Mouse (Mus musculus) layer of hippocampus, postnatal 36 days (tissue): ENCODE data around the gene Asgr1. TPM values are rescaled to one million over a fixed set of nuclear protein-coding genes. Genes with fewer than 3 reads are reported as not detected.
A peak's percentile ranks its signal among the peaks of the same experiment; 100 is the strongest.

Source experiments
- DNase-seq, 2 experiments: peaks; one replicate each; pipeline ENCODE4 v3.0.0; 2022
- total RNA-seq, 2 experiments: library from RNA; stranded (reverse); gene quantifications; 2 replicates each; pipeline ENCODE4 v1.2.3; 2021

Asgr1 gene
- total RNA-seq, 2 experiments from 2014 or later, result 1.2 TPM; not detected in 1

DNA sequence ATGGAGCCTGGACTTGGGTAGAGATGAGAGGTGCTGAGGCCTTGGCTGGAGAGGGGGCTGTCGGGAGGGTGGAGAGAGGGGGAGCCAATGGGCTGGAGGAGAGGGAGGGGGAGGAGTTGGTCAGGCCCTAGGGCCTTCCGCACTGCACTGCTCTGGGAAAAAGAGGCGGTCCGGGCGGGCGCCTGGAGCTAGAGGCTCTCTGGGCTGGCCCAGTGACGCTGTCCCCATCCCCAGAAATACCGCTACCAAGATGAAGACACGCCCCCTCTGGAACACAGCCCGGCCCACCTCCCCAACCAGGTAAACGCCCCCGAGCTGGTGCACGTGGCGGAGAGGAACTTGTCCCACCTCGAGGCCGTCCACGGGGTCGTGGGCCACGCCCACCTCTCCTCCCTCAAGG, 27.2 kb upstream of the Asgr1 start:
- DNase-seq, result no peak

DNA sequence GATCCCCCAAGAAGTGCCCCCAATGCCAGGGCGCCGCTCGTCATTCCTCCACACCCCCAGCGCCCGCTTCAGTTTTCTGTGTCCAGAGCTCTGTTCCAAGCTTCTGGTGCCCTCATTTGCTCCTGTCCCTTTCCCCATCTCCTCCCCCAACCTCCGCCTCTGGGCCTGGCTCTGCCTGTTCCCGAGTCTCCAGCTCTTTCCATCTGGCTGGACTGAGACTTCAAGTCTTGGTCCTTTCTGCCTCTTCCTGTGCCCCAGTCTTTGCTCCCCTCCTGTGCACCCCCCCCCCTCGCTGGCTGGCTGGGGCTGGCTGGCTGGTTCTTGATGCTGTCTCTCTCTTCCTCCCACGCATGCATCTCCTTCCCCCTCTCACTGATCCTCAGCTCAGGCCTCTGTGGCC, 26.5 kb upstream of the Asgr1 start:
- peak in 1 of 2 experiments; percentile 50 for DNase-seq

DNA sequence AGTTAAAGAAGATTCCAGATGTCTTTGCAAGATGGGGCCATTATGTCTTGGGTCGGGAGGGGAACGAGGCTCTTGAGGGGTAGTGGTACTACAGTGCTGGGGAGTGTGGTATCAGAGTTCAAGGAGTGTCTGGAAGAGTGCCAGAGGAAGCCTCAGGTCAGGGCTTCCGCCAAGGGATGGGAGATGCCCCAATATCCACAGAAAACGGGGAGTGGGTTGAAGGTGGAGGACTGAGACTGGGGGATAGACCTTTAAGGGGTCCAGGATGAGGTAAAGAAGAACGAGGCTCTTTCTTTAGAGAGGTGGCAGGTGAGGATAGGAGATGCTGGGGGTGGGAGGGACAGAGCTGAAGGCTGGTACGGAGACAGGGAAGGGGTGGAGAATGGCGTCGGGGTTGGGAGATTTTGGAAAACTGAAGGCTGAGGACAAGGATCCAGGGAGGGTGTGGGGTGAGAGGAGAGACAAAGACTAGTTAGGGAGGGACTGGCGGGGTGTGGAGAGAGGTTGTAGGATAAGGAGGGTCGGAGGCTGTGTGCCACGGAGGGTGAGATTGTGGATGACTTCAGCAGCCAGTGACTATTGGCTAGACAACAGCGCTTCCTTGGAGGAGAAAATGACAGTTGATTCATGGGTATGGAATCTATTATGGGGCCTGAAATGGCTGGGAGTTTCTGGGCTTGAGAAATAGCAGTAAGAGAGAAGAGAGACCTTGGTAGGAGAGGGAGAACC, 25.3 kb upstream of the Asgr1 start:
- no peak for DNase-seq

DNA sequence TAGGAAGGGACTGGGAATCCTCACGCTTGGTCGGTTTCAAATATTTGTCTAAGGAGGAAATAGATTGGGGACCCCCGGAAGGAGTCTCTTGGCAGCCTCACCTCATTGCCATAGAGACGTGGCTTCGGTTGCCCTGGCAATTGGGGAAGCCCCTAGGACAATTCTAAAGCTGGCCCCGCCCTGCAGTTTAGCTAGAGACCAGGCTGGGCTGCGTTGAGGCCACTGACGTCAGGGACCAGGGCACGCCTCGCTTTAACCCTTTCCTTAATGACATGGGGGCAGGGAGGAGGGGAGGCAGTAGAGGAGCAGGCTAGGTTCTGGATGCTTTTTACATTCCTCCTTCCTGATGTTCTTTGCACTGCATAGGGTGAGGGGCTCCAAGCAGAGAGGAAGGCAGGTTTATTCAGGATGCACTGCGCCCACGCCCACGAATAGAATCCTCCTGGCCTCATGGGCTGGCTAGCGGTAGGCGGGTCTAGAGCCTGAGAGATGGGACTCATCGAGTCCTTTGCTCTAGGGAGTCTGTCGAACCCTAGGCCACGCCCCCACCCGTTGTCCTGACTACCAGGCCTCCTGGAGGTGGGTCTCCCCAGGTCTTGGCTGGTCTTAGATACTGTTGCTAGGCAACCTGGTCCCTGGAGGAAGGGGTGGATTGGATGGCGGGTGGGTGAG, 24.6 kb upstream of the Asgr1 start:
- peak; percentile 81 to 83 for DNase-seq

DNA sequence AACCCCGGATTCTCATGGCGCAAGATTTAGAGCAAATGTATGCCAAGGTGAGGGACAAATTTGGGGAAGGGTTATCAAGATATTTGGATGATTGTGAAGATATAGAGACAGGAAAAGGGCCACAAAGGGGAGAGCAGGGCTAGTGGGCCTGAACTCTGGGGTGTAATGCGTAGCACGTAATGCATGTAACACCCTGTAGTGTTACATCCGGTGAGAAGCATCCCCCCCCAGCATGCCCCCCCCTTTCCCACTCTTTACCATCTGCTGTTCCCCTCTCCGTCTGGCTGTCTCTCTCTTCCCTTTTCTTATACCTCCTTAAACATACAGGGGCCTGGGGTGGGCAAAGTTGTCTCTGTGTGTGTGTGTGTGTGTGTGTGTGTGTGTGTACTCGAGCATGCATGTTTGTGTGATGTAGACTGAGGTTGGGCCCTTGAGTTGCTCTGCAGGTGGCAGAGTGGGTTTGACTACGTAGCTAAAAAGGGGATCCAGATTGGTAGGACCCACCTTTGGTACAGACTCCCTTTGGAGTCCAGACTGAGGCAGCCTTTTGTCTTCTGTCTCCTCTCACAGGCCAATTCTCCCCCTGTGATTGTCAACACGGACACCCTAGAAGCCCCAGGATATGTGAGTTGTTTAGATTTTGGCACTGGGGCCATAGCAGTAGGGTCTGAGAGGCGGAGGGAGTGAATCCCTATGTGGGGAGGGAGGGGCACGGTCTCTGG, 23.9 kb upstream of the Asgr1 start:
- no peak for DNase-seq

DNA sequence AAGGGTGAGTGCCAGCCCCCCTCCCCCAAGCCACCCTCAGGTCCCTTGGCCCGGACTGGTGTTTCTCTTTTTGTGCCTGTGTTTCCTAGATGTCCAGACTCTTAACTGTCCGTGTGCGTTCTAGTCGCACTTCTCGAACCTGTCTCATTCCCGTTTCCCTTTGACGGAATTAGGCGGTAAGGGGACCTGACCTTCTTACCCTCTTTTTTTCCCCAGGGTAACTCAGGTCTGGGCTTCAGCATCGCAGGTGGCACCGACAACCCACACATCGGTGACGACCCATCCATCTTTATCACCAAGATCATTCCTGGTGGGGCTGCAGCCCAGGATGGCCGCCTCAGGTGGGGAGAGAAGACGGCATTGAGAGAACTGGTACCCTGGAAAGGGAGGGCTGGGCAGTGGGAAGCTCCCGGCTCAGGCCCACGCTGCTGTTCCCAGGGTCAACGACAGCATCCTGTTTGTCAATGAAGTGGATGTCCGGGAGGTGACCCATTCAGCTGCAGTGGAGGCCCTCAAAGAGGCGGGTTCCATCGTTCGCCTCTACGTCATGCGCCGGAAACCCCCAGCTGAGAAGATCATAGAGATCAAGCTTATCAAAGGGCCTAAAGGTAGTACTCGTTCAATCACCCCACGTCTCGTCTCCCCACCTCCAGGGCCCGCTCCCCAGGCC, 23.1 kb upstream of the Asgr1 start:
- DNase-seq, result no peak

DNA sequence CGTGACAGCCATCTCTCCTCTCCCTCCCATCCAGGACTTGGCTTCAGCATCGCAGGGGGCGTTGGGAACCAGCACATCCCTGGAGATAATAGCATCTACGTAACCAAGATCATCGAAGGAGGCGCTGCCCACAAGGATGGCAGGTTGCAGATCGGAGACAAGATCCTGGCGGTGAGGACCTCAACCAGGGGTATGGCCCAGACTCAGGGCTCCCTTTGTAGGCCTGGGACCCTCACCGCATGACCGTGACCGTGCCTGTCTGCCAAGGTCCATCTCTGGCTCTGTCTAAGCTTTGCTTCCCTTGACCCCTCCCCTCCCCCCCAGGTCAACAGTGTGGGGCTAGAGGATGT, 22.6 kb upstream of the Asgr1 start:
- DNase-seq, result no peak

DNA sequence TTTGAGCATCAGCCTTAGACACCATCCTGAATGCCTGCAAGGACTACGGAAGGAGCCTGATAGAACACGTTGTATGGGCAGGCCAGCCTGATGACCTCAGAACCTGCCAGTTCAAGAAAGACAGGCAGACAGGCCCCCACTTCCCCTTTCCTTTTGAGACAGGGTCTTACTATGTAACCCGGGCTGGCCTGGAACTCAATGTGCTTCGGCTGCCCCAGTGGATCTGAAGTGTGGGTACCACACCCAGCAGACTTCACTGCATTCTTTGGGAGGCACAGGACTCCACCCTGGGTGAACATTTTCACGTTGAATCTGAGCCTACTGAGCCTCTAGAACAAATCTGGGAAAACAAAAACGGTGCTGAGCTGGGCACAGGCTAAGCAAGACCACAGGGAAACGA, 15.7 kb upstream of the Asgr1 start:
- DNase-seq, result no peak

DNA sequence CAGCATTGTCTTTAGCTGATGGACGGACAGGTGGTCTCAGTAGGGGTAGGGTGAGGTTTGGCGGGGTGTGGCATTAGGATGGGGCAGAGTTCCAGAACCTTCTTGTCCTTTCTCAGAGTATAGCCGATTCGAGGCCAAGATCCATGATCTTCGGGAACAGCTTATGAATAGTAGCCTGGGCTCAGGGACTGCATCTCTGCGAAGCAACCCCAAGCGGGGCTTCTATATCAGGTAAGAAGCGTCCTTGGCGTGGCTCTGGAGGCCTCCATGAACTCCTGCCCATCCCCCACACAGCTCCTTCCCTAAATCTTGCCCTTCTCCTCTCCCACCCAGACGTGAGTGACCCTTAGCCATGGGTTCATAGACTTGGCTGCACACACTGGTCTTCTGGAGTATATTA, 14.3 kb upstream of the Asgr1 start:
- DNase-seq, result no peak

DNA sequence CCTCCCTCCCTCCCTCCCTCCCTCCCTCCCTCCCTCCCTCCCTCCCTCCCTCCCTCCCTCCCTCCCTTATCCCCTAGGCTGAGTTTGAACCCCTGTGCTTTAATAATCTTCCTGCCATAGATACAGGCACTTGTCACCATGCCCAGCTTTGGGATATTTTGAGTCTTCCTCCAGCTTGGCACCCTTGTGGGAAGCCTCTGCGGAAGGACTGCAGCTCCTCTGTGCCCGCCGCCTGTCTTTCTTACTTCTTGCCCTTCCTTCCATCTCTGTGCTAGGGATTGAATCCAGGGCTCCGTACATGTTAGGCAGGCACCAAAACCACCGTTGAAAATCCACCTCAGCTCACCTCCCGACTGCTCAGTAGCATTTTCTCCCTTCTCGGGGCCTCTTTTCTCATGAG, 13.7 kb upstream of the Asgr1 start:
- no peak for DNase-seq

DNA sequence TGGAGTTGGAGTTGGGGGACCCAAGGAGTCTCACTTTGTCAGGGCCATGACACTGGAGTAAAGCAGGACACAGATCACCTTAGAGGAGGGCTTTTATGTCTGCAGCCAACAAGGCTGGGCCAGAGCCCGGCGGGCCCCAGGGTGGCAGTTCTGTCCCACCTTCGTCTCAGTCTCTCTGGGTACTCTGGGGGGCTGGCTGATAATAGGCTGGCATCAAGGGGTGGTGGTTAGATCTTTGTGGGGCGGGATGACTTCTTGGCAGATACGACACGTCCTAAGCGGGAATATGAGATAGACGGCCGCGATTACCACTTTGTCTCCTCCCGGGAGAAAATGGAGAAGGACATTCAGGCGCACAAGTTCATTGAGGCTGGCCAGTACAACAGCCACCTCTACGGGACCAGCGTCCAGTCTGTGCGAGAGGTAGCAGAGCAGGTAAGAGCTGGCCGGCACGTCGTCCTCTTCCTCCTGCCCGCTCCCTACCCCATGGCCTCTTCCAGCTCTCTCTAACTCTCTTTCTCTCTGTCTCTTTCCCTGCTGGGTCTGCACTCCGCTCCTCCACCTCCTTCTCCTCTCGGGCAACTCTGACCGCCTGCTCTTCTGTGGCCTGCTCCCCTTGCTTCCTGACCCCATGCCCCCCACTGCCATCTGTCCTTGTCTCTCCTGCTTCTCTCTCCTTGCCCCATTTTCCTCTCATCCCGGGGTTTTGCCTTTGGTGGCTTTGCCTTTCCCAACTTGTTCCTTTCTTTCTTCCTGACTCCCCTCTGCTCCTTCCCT, 11.4 kb upstream of the Asgr1 start:
- no peak for DNase-seq

DNA sequence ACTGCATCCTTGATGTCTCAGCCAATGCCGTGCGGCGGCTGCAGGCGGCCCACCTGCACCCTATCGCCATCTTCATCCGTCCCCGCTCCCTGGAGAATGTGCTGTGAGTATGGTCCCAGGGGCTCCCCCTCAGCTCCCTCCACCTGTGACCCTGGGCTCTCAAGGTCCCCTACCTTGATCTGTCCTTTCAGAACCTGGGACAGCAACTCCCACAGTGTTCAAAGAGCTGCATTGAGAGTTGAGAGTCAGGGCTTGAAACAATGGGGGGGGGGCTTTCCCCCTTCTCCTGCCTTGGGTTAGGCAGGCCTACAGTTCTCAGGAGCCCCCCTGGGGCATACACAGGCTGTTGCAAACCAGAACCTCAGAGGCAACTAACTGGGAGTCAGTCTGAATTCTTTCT, 10.2 kb upstream of the Asgr1 start:
- DNase-seq, result no peak

DNA sequence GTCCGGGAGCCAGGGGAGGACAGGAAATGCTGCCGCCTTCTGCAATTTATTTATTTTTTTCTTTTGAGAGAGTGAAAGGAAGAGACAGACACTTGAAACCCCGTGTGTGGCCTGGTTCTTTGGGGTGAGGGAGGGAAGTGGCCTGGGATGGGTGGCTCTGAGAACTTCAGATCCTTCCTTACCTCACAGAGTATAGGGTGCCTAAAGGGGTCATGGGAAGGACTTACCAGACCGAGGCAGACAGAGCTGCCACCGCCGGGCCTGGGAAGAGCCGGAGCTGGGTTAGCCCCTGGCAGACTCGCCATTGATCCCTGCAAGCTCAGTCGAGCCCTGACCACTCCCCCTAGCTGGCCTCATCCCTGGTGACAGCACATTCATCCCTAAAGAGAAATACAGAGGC, 8.4 kb upstream of the Asgr1 start:
- no peak for DNase-seq

DNA sequence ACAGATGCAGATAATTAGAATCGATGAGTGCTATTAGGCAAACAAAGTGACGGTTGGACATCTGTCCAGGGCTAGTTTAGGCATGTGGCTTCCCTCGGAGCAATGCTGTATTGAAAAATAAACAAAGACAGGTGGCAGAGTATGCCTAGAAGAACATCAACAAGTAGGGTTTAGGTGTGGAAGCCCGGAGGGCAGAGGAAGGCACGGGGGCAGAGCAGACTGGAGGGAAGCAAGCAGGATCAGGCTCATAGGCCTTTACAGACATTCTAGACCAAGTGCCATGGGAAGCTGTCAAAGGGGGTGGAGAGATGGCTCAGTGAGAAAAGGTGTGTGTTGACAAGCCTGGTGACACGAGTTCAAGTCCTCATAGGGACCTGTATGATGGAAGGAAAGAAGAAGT, 4.5 kb upstream of the Asgr1 start:
- DNase-seq, result no peak

DNA sequence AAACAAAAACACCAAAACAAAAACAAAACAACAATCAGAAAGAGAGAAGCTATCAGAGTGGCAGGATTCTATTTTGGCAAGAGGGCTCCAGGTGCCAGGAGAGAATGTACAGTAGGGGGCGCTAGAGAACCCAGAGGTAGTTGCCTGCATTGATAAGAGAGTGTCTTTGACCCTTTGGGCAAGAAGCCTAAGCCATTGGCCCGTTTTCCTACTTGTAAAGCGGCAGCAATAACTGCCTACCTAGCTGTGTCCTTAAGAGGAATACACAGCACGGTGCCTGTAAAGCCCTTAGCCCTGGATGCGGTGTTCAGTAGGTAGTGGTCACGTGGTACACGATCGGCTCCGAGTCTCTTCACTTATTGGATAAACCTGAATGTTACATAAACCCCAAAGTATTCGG, 4.1 kb upstream of the Asgr1 start:
- no peak for DNase-seq

DNA sequence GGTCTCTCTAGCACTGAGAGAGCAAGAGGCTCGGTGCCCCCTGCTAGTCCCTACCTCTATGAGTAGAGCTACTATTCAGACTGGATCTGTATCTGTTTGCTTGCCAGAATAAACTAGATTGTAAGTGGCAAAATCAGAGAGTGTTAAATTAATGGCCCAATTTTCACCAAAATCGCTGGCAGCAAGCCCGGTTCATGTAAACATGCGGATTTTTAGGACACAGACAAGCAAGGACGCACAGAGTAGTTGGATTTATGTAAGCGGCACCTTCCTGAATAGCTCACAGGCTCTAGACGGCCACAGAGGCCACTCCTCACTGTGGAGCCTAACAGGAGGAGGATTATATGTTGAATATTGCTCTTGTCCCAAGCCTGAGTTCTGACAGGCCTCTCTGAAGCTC, 729 bp upstream of the Asgr1 start:
- DNase-seq, result no peak

DNA sequence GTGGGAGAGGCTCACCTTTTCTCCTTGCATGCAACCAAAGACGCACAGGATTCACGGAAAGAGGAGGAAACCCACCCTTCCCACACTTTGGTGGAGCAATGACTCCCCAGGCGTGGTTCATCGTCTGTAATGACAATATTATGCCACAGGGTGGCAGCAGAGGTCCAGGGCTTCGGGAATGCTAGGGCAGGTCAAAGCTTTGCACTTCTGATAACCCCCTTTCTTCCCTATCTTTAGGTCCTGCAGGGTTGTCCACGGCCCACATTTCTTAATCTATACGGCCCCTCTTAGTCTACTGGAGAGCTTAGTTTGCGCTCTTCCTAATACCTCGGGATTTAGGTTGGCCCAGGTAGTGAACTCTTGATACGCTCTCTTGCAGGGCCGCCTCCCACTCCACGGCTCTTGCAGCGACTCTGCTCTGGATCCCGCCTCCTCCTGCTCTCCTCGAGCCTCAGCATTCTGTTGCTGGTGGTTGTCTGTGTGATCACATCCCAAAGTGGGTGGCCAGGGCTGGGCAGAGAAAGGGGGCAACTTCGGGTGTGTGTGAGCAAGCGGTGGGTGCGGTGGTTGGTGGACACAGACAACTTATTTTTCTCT, 1.8 kb downstream of the Asgr1 start:
- DNase-seq, result peak; percentile 64 to 71

DNA sequence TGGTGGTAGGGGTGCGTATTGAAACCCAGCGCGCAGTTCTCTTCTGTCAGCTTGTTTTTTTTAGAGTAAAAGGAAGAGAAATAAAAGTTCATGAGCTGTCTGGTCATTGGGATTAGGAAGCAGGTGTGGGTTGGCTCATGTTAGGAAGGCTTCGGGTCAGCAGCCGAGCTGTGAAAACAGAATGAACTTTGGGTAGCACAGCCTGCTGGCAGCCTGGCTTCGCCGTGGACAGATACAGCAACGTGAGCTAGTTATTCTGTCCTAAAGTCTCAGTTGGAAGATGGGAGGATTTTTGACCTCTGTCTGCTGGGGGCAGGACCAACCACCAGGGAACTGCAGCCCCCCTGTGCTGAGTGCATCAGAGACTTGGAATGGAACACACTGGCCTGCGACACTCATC, 3.9 kb downstream of the Asgr1 start:
- DNase-seq, result no peak

DNA sequence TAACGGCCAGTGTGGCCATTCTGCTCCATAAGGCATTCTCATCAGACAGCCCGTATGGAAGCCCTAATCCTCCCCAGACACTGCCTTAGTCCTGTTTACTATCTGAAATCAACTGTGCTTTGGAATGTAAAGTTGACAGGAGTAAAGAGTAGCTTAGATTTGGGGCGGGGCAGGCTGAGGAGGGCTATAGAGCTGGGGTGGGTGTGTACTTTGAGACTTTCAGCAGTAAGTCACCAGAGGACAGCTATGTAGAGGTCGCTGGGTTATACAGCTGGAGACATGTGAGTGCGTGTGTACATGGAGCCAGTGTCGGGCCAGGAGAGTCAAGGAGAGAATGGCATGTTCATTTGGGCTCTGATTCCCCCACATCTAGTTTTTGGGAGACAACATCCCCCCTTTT, 6.0 kb downstream of the Asgr1 start:
- DNase-seq, result no peak

DNA sequence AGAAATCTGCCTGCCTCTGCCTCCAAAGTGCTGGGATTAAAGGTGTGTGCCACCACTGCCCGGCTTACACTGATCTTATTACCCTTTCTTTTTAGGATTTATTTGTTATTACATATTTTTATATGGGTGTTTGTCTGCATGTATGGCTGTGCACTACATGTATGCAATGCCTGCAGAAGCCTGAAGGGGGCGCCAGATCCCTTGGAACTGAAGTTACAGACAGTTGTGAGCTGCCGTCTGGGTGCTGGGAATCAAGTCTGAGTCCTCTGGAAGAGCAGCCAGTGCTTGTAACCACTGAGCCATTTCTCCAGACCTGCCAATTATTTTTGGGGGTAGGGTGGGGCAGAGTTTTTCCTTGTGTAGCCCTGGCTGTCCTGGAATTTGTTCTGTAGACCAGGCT, 9.2 kb downstream of the Asgr1 start:
- DNase-seq, result no peak

DNA sequence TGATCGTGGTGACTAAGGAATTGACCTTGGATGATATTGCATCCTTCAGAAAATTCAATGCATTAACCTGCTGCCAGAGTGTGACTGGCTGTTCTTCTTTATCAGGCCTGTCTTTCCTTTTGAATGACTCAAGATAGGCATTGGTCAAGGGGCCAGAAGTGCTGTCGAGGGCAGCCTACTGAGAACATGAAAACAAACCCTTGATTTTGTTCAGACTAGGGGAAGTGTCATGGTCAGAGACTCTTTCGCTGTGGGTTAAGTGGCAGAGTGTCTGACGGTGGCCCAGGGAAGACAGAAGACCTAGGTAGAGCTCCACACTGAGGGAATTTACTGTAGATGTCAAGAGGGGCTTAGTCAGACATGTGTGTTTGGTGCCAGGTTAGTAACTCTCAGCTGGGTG, 12.8 kb downstream of the Asgr1 start:
- DNase-seq, result no peak

DNA sequence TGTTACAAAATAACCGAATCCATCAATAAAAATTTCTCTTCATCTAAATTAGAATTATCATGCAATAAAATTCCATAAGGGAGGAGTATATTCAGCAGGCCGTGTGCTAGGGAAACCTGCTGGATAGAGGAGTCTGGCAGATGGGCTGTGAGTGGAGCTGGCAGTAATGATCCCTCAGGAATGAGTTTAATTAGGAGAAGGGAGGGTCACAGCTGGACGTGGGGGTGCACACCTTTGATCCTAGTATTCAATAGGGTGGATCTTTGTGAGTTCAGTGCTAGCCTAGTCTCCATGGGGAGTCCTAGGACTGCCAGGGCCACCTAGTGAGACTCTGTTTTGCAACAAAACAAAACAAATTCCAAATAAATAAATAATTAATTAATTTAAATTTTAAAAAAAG, 14.4 kb downstream of the Asgr1 start:
- no peak for DNase-seq
